Mouse (Mus musculus) intestine, embryonic 14.5 days (tissue): Measurements from ENCODE around the gene H2-Q10. TPM values are rescaled to one million over a fixed set of nuclear protein-coding genes. Genes with fewer than 3 reads are reported as not detected.
A peak's percentile ranks its signal among the peaks of the same experiment; 100 is the strongest.
"Not testable (repeated sequence)": the region's sequence is repeated elsewhere in the genome, so short reads cannot be mapped to it uniquely, and the experiment has no call there.

Experiments
- ATAC-seq: fragments of 200-750 bp; cut with Nextera tagmentation; replicated peaks from 2 replicates; pipeline ENCODE4 v1.8.0; 2017; ENCODE audit warnings: low read depth, moderate number of reproducible peaks, moderate TSS enrichment, moderate library complexity; ENCODE audit not compliant: low FRiP score, low TSS enrichment
- DNase-seq: peaks from one replicate; pipeline ENCODE4 v3.0.0-alpha.2; 2018; ENCODE audit warnings: low spot score
- H3K27ac ChIP-seq: fragments of 300-500 bp; sonication (generic); 2 replicates; pipeline ENCODE4 v1.5.1; 2014; ENCODE audit warnings: low read depth, mild to moderate bottlenecking, control low read depth
- H3K27me3 ChIP-seq: fragments of 300-500 bp; sonication (generic); replicated peaks from 2 replicates; pipeline ENCODE4 v1.6.1; 2014; ENCODE audit warnings: low read length, control low read depth; ENCODE audit not compliant: control insufficient read depth, insufficient read depth
- H3K36me3 ChIP-seq: fragments of 300-500 bp; sonication (generic); 2 replicates; pipeline ENCODE4 v1.6.1; 2014; ENCODE audit warnings: low read length, control low read depth; ENCODE audit not compliant: control insufficient read depth, insufficient read depth
- H3K4me1 ChIP-seq: fragments of 300-500 bp; sonication (generic); replicated peaks from 2 replicates; pipeline ENCODE4 v1.6.1; 2014; ENCODE audit warnings: low read length, control low read depth, mixed read lengths; ENCODE audit not compliant: control insufficient read depth, insufficient read depth
- H3K4me2 ChIP-seq: fragments of 300-500 bp; sonication (generic); 2 replicates; pipeline ENCODE4 v1.6.1; 2014; ENCODE audit warnings: low read length
- H3K4me3 ChIP-seq: fragments of 300-500 bp; sonication (generic); 2 replicates; pipeline ENCODE4 v1.5.1; 2014; ENCODE audit warnings: low read depth, low read length, control low read depth, mixed read lengths
- H3K9ac ChIP-seq: fragments of 300-500 bp; sonication (generic); 2 replicates; pipeline ENCODE4 v1.6.1; 2014; ENCODE audit warnings: mild to moderate bottlenecking, low read length
- H3K9me3 ChIP-seq: fragments of 300-500 bp; sonication (generic); 2 replicates; pipeline ENCODE4 v1.6.1; 2016; ENCODE audit warnings: low read length, control low read depth; ENCODE audit not compliant: control insufficient read depth
- WGBS: fragments of 180-500 bp; shearing (Covaris S2); extraction: QIAGEN DNeasy Blood & Tissue Kit; methylation state at CpG from one replicate; pipeline ENCODE4 v1.1.7; 2014; 5-methylcytosine and 5-hydroxymethylcytosine counted together
- polyA plus RNA-seq: library from polyadenylated mRNA; unstranded; fragments of >200 nt; fragmentation: Nextera tagmentation; extraction: Ambion mirVana; gene quantifications from 2 replicates; pipeline ENCODE4 v1.2.1, GENCODE M21; 2014

Gene H2-Q10
- polyA plus RNA-seq, 1 experiment from 2014 or later, result 10.0 TPM

DNA sequence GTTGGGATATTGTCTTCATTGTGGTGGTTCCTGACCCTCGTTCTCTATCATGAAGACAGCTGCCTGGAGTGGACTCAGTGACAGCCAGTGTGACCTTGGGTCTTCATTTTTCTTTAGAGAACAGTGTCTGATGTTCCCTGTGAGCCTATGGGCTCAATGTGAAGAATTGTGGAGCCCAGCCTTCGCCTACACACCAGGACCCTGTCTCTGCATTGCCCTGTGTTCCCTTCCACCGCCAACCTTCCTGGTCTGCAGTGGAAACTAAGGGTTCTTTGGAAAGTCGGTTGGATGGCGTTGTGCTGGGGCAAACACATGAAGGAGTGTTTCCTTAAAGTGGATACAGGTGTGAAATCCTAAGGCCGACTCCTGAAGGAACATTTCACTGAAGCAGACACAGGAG, 41.0 kb upstream of the H2-Q10 start:
- not testable (repeated sequence) for H3K4me3 ChIP-seq, H3K27me3 ChIP-seq, H3K9ac ChIP-seq, H3K27ac ChIP-seq, H3K4me2 ChIP-seq, ATAC-seq, H3K36me3 ChIP-seq, DNase-seq, H3K9me3 ChIP-seq, H3K4me1 ChIP-seq
- WGBS, result 90% methylated on average over 6 of the region's 6 CpGs

DNA sequence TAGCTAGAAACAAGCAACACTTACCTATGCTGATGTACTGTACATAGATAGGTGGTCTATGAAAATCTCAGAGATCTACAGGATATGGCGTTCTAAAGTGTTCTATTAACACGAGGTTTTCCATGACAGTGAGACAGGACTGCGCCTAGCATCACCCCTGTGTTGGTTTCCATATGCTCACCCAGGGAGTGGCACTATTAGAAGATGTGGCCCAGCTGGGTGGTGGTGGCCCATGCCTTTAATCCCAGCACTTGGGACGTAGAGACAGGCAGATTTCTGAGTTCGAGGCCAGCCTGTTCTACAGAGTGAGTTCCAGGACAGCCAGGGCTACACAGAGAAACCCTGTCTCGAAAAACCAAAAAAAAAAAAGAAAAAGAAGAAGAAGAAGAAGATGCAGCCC, 39.2 kb upstream of the H2-Q10 start:
- H3K36me3 ChIP-seq, H3K4me2 ChIP-seq, ATAC-seq, H3K9ac ChIP-seq, DNase-seq, H3K27me3 ChIP-seq, H3K4me1 ChIP-seq, H3K9me3 ChIP-seq, H3K4me3 ChIP-seq, H3K27ac ChIP-seq: not testable (repeated sequence)
- 76% methylated on average over 6 of the region's 6 CpGs for whole genome bisulfite sequencing

DNA sequence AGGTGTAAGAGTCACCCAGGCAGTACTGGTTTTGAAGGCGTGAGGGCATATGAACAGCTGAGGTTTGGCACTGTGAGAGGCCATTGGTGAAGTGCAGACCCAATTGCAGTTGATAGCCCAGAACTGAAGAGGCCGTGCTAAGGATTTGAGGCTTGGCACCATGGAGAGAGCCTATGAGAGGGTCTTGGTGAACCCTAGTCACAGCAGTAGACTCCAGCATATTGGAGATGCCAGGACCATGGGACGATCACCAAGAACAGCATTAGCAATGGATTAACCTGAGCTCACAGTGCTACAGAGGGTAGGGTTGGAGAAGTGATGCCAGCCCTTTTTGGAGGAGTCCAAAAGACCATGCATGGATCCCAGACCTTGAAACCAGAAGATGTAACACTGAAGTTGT, 37.7 kb upstream of the H2-Q10 start:
- ATAC-seq, H3K4me1 ChIP-seq, H3K27ac ChIP-seq, H3K9ac ChIP-seq, DNase-seq, H3K36me3 ChIP-seq, H3K4me3 ChIP-seq, H3K9me3 ChIP-seq, H3K27me3 ChIP-seq, H3K4me2 ChIP-seq: not testable (repeated sequence)
- WGBS, result 91% methylated on average over 3 of the region's 3 CpGs

DNA sequence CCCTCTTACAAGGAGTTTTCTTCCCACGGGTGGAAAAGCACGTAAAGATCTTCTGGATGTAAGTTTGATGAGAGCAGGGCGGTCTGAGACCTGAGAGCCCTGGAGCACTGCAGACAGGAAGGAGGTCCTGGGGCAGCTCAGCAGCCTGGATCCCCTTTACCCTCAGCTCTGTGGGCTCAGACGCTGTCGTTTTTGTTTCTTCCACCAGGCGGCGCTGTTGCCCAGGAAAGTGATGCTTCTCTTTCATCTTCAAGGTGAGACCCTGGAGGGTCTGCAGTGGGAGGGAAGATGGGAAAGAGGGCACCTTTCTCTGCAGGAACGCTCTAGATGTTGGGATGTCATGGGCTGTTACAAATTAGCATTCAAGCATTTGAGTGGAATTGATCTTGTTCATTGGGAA, 35.1 kb upstream of the H2-Q10 start:
- H3K9me3 ChIP-seq, ATAC-seq, H3K36me3 ChIP-seq, H3K4me3 ChIP-seq, H3K27ac ChIP-seq, H3K4me1 ChIP-seq, H3K9ac ChIP-seq, H3K27me3 ChIP-seq, H3K4me2 ChIP-seq: not testable (repeated sequence)
- DNase-seq, result peak; percentile 84
- WGBS, result 11% methylated on average over 8 of the region's 8 CpGs

DNA sequence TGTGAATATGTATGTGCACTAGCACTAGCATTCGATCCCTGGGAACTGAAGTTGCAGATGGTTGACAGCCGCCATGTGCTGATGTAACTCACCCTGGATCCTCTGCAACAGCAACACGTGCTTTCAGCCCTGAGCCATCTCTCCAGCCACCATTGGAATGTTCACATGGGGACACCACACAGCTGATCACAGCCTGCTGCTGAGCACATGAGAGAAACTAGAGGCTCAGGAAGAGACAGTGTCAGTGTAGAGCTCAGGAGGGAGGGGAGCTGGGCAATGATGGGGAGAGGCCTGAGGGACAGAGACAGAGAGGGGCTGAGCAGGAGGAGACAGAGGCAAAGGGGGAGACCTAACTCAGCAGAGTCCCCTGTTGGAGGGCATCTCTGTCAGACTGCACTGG, 34.3 kb upstream of the H2-Q10 start:
- DNase-seq, result not testable (repeated sequence)

DNA sequence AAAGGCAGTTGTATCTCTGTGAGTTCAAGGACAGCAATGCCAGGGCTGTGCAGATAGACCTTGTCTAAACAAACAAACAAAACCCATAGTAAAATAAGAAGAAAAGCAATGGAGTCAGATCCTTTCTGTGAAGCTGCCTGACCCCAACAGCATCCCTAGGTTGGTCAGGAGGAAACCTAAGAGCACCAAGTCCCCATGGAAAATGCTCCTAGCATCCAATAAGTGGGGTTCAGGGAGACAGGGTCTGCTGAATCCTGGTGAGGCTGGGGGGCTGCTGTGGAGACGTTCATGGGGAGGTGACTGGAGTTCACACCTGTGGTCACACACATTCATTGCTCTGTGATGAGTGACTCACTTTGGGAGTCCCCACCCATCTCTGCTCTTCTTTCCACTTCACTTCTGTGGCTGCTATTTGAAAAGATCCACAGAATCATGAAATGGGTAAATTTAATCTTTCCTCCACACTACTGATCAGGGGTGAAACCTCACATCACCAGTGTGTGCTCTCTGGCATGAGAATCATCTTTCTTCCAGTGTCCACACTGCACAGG, 32.4 kb upstream of the H2-Q10 start:
- not testable (repeated sequence) for H3K9me3 ChIP-seq, H3K9ac ChIP-seq, DNase-seq, H3K27ac ChIP-seq, H3K4me3 ChIP-seq, H3K4me2 ChIP-seq, H3K36me3 ChIP-seq, H3K4me1 ChIP-seq, ATAC-seq
- peaks cover 11% of the 10 kb centered on the region; the same call in 1 of the 2 replicates for H3K27me3 ChIP-seq
- 55% methylated on average over 1 of the region's 1 CpGs for WGBS

More for the DNA sequence above, 34.3 kb upstream of the H2-Q10 start:
- not testable (repeated sequence) for H3K9ac ChIP-seq, H3K36me3 ChIP-seq, H3K4me2 ChIP-seq, H3K4me1 ChIP-seq, H3K27ac ChIP-seq, ATAC-seq, H3K9me3 ChIP-seq, H3K4me3 ChIP-seq
- H3K27me3 ChIP-seq, result peaks cover 11% of the 10 kb centered on the region; the same call in 1 of the 2 replicates
- 75% methylated on average over 3 of the region's 3 CpGs for WGBS

DNA sequence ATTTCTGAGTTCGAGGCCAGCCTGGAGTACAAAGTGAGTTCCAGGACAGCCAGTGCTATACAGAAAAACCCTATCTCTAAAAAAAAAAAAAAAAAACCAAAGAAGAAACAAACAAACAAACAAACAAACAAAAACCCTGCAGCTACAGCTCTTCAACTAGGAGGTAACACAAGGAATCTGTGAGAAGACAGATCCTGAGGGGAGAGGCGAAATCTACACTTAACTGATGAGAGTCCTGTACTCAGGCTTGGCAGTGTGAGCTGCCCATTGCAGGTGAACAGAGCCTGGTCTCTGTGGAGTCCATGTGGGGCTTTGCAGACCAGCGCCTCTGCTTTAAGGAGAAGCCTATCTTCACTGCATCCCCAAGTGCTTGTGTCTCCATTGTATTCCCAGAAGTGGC, 31.5 kb upstream of the H2-Q10 start:
- H3K4me1 ChIP-seq, DNase-seq, H3K4me3 ChIP-seq, H3K36me3 ChIP-seq, ATAC-seq, H3K27ac ChIP-seq, H3K9me3 ChIP-seq, H3K4me2 ChIP-seq, H3K9ac ChIP-seq: not testable (repeated sequence)
- peaks cover 11% of the 10 kb centered on the region; the same call in 1 of the 2 replicates for H3K27me3 ChIP-seq
- WGBS, result 66% methylated on average over 1 of the region's 3 CpGs

DNA sequence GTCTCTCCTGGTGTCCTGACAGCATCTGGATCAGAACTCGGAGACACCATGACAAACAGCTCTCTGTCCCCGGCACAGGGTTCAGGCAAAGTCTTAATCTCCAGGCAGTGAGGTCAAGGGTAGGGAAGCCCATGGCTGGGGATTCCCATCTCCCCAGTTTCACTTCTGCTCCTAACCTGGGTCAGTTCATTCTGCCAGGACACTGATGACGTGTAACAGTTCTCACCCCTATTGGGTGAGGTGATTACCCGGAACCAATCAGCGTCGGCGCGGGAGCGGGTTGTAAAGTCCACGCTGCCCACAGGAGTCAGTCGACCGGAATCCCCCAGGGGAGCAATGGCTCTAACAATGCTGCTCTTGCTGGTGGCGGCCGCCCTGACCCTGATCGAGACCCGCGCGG, 31.0 kb upstream of the H2-Q10 start, which contains the start of gene H2-Q7:
Gene H2-Q7 (plus strand): TSS at position 271 of the 400 bp plus-strand sequence.
- not testable (repeated sequence) for H3K4me1 ChIP-seq, H3K36me3 ChIP-seq, H3K27ac ChIP-seq, H3K9me3 ChIP-seq
- H3K27me3 ChIP-seq, result peaks cover 11% of the 10 kb centered on the region; the same call in 1 of the 2 replicates
- peak within 1 kb of the TSS; percentile 35 for H3K4me3 ChIP-seq
- peak; percentile 88 for ATAC-seq
- peak within 1 kb of the TSS; percentile 47 for H3K9ac ChIP-seq
- peak; percentile 90 for DNase-seq
- peak within 1 kb of the TSS; percentile 89 for H3K4me2 ChIP-seq
- WGBS, result 3% methylated on average over 18 of the region's 18 CpGs

DNA sequence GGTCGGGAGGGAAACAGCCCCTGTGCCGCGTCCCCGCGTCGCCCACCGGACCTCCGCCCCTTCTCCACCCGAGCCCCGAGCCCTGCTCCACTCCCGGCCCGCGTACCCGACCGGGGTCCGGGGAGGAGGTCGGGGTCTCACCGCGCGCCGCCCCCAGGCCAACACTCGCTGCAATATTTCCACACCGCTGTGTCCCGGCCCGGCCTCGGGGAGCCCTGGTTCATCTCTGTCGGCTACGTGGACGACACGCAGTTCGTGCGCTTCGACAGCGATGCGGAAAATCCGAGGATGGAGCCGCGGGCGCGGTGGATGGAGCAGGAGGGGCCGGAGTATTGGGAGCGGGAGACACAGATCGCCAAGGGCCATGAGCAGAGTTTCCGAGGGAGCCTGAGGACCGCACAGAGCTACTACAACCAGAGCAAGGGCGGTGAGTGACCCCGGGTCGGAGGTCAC, 30.6 kb upstream of the H2-Q10 start:
- Histone ChIP-seq H3K9ac (peak overlapping the region; percentile 47), H3K27me3 (peaks cover 11% of the 10 kb centered on the region; the same call in 1 of the 2 replicates), H3K4me2 (peak overlapping the region; percentile 89), H3K4me3 (peak overlapping the region; percentile 35)
- not testable (repeated sequence) for H3K27ac ChIP-seq, H3K9me3 ChIP-seq, H3K4me1 ChIP-seq, H3K36me3 ChIP-seq
- DNase-seq, result peak; percentile 77
- under 1% methylated on average over 43 of the region's 48 CpGs for WGBS
- peak; percentile 34 for ATAC-seq
